Comparison of ENCODE assay signal across 8 mouse cellular contexts in the genomic region with DNA sequence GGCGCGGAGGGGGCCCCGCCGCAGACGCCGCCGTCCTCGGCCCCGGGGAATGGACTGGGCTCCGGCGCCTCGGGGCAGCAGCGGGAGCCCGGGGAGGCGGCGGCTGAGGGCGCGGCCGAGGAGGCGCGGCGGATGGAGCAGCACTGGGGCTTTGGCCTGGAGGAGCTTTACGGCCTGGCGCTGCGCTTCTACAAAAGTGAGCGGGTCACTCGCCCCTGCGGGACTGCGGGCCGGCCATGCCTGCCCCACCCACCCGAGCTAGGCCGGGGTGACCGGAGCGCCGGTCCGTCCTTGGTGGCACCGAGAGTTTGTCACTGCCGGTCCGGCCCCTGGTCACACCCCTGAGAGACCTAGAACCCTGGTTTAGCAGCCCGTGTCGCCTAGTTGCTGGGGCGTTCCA. TPM values are rescaled to one million over a fixed set of nuclear protein-coding genes. Genes with fewer than 3 reads are reported as not detected.
DNase-seq lines count a peak whose midpoint lies in the region; ATAC-seq and TF ChIP-seq lines count a peak whose summit lies in the region.

No protein-coding gene starts in this region.

- H3K27ac ChIP-seq in heart, postnatal 0 days (ENCODE audit: low read depth) = peak overlapping the region; percentile 93
- H3K27ac ChIP-seq in liver, embryonic 15.5 days (replicated peaks) = peak overlapping the region; percentile 93
- H3K27ac ChIP-seq in neural tube, embryonic 15.5 days (replicated peaks) = peak overlapping the region; percentile 90

- peaks cover 27% of the 10 kb centered on the region for H3K4me1 ChIP-seq in heart, postnatal 0 days (ENCODE audit: control insufficient read depth, insufficient read depth)
- peaks cover 88% of the 10 kb centered on the region for H3K4me1 ChIP-seq in liver, embryonic 15.5 days (replicated peaks)
- H3K4me1 ChIP-seq in neural tube, embryonic 15.5 days = peaks cover 36% of the 10 kb centered on the region

- WGBS in heart, postnatal 0 days = under 1% methylated on average over 39 of the region's 42 CpGs
- under 1% methylated on average over 42 of the region's 42 CpGs for WGBS in liver, embryonic 15.5 days (ENCODE audit: insufficient replicate concordance)
- WGBS in neural tube, embryonic 15.5 days = 2% methylated on average over 42 of the region's 42 CpGs

- TF ChIP-seq EP300 in heart, postnatal 0 days (IDR thresholded peaks at IDR 0.05; ENCODE audit: low read depth) = no peak

- peak overlapping the region; percentile 82 for H3K4me3 ChIP-seq in heart, postnatal 0 days (ENCODE audit: low read depth, low read length)
- peak overlapping the region; percentile 100 for H3K4me3 ChIP-seq in liver, embryonic 15.5 days (replicated peaks)
- H3K4me3 ChIP-seq in neural tube, embryonic 15.5 days (replicated peaks) = peak overlapping the region; percentile 99

- no peaks in the 10 kb centered on the region for H3K9me3 ChIP-seq in heart, postnatal 0 days (replicated peaks; ENCODE audit: control insufficient read depth, low read length)
- H3K9me3 ChIP-seq in liver, embryonic 15.5 days (replicated peaks) = no peaks in the 10 kb centered on the region
- no peaks in the 10 kb centered on the region for H3K9me3 ChIP-seq in neural tube, embryonic 15.5 days (replicated peaks)

- H3K27me3 ChIP-seq in heart, postnatal 0 days (ENCODE audit: control insufficient read depth, insufficient read depth, low read length) = no peaks in the 10 kb centered on the region
- no peaks in the 10 kb centered on the region for H3K27me3 ChIP-seq in liver, embryonic 15.5 days
- no peaks in the 10 kb centered on the region for H3K27me3 ChIP-seq in neural tube, embryonic 15.5 days (replicated peaks)

- no peak for TF ChIP-seq CTCF in heart, postnatal 0 days (IDR thresholded peaks at IDR 0.05; ENCODE audit: low read depth)

- no peaks in the 10 kb centered on the region for H3K36me3 ChIP-seq in heart, postnatal 0 days (replicated peaks; ENCODE audit: control insufficient read depth, insufficient read depth, low read length)
- H3K36me3 ChIP-seq in liver, embryonic 15.5 days (replicated peaks) = no peaks in the 10 kb centered on the region
- no peaks in the 10 kb centered on the region for H3K36me3 ChIP-seq in neural tube, embryonic 15.5 days

- peak; percentile 67 for ATAC-seq in heart, postnatal 0 days (ENCODE audit: insufficient read depth, low read depth)
- ATAC-seq in granulocyte monocyte progenitor cell, adult 5-6 weeks (replicated peaks; ENCODE audit: poor library complexity, severe bottlenecking) = peak; percentile 23; the same call in 1 of the 2 replicates
- peak; percentile 78 for ATAC-seq in liver, embryonic 15.5 days (ENCODE audit: insufficient read depth)
- peak; percentile 78 for ATAC-seq in neural tube, embryonic 15.5 days (ENCODE audit: low FRiP score)

- H3K4me2 ChIP-seq in heart, postnatal 0 days (ENCODE audit: low read depth, low read length) = peak overlapping the region; percentile 83
- H3K4me2 ChIP-seq in liver, embryonic 15.5 days = peak overlapping the region; percentile 87
- H3K4me2 ChIP-seq in neural tube, embryonic 15.5 days = peak overlapping the region; percentile 73

- no peak for DNase-seq in heart, postnatal 0 days (ENCODE audit: low spot score)
- DNase-seq in heart, adult 8-10 months (ENCODE audit: low spot score) = no peak
- peak; percentile 64 to 76 for DNase-seq in adrenal gland, postnatal 36 days
- no peak for DNase-seq in cerebellum, postnatal 14 days
- DNase-seq in ovary, postnatal 10 days (ENCODE audit: low spot score) = no peak

- H3K9ac ChIP-seq in heart, postnatal 0 days (replicated peaks; ENCODE audit: low read depth, low read length) = peak overlapping the region; percentile 92
- peak overlapping the region; percentile 94 for H3K9ac ChIP-seq in liver, embryonic 15.5 days
- H3K9ac ChIP-seq in neural tube, embryonic 15.5 days (replicated peaks) = peak overlapping the region; percentile 92

RNA-seq across cellular contexts. Expression of gene Acbd3, which starts 0.3 kb away (rescaled TPM):
- 21.7 and 26.4 TPM in 2 replicates for total RNA-seq in heart, postnatal 0 days (2014; rRNA removed; ENCODE audit: low replicate concordance)
- 13.2 and 13.5 TPM in 2 replicates for polyA plus RNA-seq in heart, postnatal 0 days (2015; fragmentation: Nextera tagmentation; extraction: Ambion mirVana)
- total RNA-seq in heart, adult 8-10 months (2022) = 10 to 100 TPM; 19.4 to 24.6 (median 22.0) TPM
- 10 to 100 TPM; 48.6 to 54.3 TPM for total RNA-seq in adrenal gland, postnatal 36 days (2021)
- 23.5 and 26.5 TPM in 2 replicates for total RNA-seq in granulocyte monocyte progenitor cell, adult 5-6 weeks (2014; fragmentation: Nextera tagmentation)
- 40.6 and 44.6 TPM in 2 replicates for total RNA-seq in granulocyte monocyte progenitor cell, adult 5-6 weeks (2017)
- 7.6 and 8.3 TPM in 2 replicates for polyA plus RNA-seq in liver, embryonic 15.5 days (2015; fragmentation: Nextera tagmentation; extraction: Ambion mirVana)
- polyA plus RNA-seq in neural tube, embryonic 15.5 days (2015; fragmentation: Nextera tagmentation; extraction: Ambion mirVana) = 23.5 and 24.4 TPM in 2 replicates

RNA-seq across cellular contexts. Expression of gene Mixl1, which starts 29.3 kb away (rescaled TPM):
- not detected in 2 replicates for total RNA-seq in heart, postnatal 0 days (2014; rRNA removed; ENCODE audit: low replicate concordance)
- not detected in 2 replicates for polyA plus RNA-seq in heart, postnatal 0 days (2015; fragmentation: Nextera tagmentation; extraction: Ambion mirVana)
- not detected for total RNA-seq in heart, adult 8-10 months (2022)
- not detected for total RNA-seq in adrenal gland, postnatal 36 days (2021)
- not detected in 2 replicates for total RNA-seq in granulocyte monocyte progenitor cell, adult 5-6 weeks (2014; fragmentation: Nextera tagmentation)
- total RNA-seq in granulocyte monocyte progenitor cell, adult 5-6 weeks (2017) = not detected in 2 replicates
- polyA plus RNA-seq in liver, embryonic 15.5 days (2015; fragmentation: Nextera tagmentation; extraction: Ambion mirVana) = 0.23 and 0.33 TPM in 2 replicates
- polyA plus RNA-seq in neural tube, embryonic 15.5 days (2015; fragmentation: Nextera tagmentation; extraction: Ambion mirVana) = 0.08 TPM in 1 of 2 replicates, not detected in the other

Comparison
In these comparisons a context has a peak if more than half of its experiments do, and no peak if none do; other contexts are left out.
1. ATAC-seq: peak in every context shown above with its lines; median percentile 78 in liver, embryonic 15.5 days; 78 in neural tube, embryonic 15.5 days; 67 in heart, postnatal 0 days; 23 in granulocyte monocyte progenitor cell, adult 5-6 weeks.
2. DNase-seq: peak in adrenal gland, postnatal 36 days (2 of 2); none in heart, postnatal 0 days (single experiment), heart, adult 8-10 months (single experiment), cerebellum, postnatal 14 days (0 of 2) and ovary, postnatal 10 days (single experiment).
3. Peak in every context shown above with its lines, with median percentiles within 50 percentile points of each other: H3K27ac ChIP-seq, H3K4me2 ChIP-seq, H3K4me3 ChIP-seq and H3K9ac ChIP-seq.